Mouse (Mus musculus): ENCODE measurements around the gene Zscan29. TPM values are rescaled to one million over a fixed set of nuclear protein-coding genes. Genes with fewer than 3 reads are reported as not detected.

Zscan29 gene
- total and polyA plus RNA-seq, 2 experiments from 2014 or later, result 4.2 to 5.6 TPM

DNA sequence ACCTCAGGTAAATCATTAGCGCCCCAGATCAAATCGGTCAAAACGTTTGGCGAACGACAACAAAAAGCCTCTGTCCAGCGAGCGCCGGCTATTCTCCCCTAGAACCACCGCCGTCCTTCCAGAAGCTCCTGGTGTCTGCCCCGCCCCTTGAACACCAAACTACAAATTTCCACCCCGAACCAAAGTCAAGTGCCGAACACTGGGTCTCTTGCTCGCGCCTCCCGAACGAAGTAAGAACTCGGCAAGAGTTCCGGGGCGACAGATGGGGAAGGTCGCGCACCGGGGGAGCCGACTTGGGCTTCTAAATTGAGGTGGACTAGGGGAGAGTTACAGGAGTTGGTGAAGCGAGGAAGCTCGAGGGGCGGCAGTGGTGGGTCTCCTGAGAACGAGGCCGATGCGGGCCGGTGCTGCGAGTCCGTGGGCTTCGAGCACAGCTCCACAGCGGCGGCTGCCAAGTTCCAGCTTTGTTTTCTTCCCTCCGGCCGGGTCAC is 399 bp downstream of the Zscan29 start, which contains the start of gene Tubgcp4:
Tubgcp4 (plus strand) TSS at position 174 of the 491 bp plus-strand sequence.
- under 1% methylated on average over 38 of the region's 38 CpGs for WGBS
- H3K4me2 ChIP-seq (ENCODE audit: low read depth, low read length), result peak within 1 kb of the TSS; percentile 89
- peaks cover 18% of the 10 kb centered on the region for H3K4me1 ChIP-seq (ENCODE audit: control insufficient read depth, insufficient read depth)
- H3K9me3 ChIP-seq (replicated peaks; ENCODE audit: control insufficient read depth, low read length), result no peaks in the 10 kb centered on the region
- peak within 1 kb of the TSS; percentile 81 for H3K9ac ChIP-seq (replicated peaks; ENCODE audit: low read depth, low read length)
- TF ChIP-seq CTCF (IDR thresholded peaks at IDR 0.05; ENCODE audit: low read depth), result no peak
- TF ChIP-seq EP300 (IDR thresholded peaks at IDR 0.05; ENCODE audit: low read depth), result no peak
- peak; percentile 56 for DNase-seq (ENCODE audit: low spot score)
- peak within 1 kb of the TSS; percentile 77 for H3K27ac ChIP-seq (ENCODE audit: low read depth)
- H3K36me3 ChIP-seq (replicated peaks; ENCODE audit: control insufficient read depth, insufficient read depth, low read length), result peaks cover 27% of the 10 kb centered on the region
- no peaks in the 10 kb centered on the region for H3K27me3 ChIP-seq (ENCODE audit: control insufficient read depth, insufficient read depth, low read length)
- H3K4me3 ChIP-seq (ENCODE audit: low read depth, low read length), result peak within 1 kb of the TSS; percentile 95
- peak; percentile 27; the same call in 1 of the 2 replicates for ATAC-seq (ENCODE audit: insufficient read depth, low read depth)

- H3K4me2 ChIP-seq (ENCODE audit: low read depth, low read length), result peak overlapping the region; percentile 89
- no peaks in the 10 kb centered on the region for H3K27me3 ChIP-seq (ENCODE audit: control insufficient read depth, insufficient read depth, low read length)
- WGBS, result under 1% methylated on average over 9 of the region's 9 CpGs
- H3K27ac ChIP-seq (ENCODE audit: low read depth), result peak overlapping the region; percentile 77
- peak; percentile 16 for DNase-seq (ENCODE audit: low spot score)
- TF ChIP-seq EP300 (IDR thresholded peaks at IDR 0.05; ENCODE audit: low read depth) (no peak), CTCF (IDR thresholded peaks at IDR 0.05; ENCODE audit: low read depth) (no peak)
- peaks cover 24% of the 10 kb centered on the region for H3K36me3 ChIP-seq (replicated peaks; ENCODE audit: control insufficient read depth, insufficient read depth, low read length)
- peak overlapping the region; percentile 81 for H3K9ac ChIP-seq (replicated peaks; ENCODE audit: low read depth, low read length)
- ATAC-seq (ENCODE audit: insufficient read depth, low read depth), result no peak
- no peaks in the 10 kb centered on the region for H3K9me3 ChIP-seq (replicated peaks; ENCODE audit: control insufficient read depth, low read length)
- H3K4me1 ChIP-seq (ENCODE audit: control insufficient read depth, insufficient read depth), result peaks cover 18% of the 10 kb centered on the region
- peak overlapping the region; percentile 95 for H3K4me3 ChIP-seq (ENCODE audit: low read depth, low read length)
Measured at GRCm38 (mm10) chr2:121169902-121170301, 1.0 kb downstream of the Zscan29 start.

DNA sequence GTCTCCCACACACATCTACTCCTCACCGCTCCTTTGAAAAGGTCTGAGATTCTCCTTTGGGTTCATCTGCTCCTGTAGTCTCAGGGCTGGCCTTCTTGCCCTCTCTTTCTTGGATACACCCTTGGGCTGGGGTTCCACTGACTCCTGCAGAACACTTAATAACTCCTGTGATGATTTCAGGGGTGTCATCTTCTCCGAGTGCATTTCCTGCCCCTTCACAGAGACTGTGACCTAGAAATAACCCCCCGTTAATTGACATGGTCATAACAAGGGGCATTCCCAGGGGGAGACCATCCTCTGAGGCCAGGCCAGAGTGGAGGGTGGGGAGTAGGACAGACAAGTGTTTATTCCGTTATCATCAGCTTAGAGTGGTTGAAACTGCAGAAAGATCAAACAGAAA is 1.8 kb downstream of the Zscan29 start:
- Histone ChIP-seq H3K27me3 (ENCODE audit: control insufficient read depth, insufficient read depth, low read length) (no peaks in the 10 kb centered on the region), H3K9me3 (replicated peaks; ENCODE audit: control insufficient read depth, low read length) (no peaks in the 10 kb centered on the region), H3K4me2 (ENCODE audit: low read depth, low read length) (peak overlapping the region; percentile 89), H3K27ac (ENCODE audit: low read depth) (no peak overlapping the region), H3K4me1 (ENCODE audit: control insufficient read depth, insufficient read depth) (peaks cover 18% of the 10 kb centered on the region), H3K4me3 (ENCODE audit: low read depth, low read length) (peak overlapping the region; percentile 95), H3K9ac (replicated peaks; ENCODE audit: low read depth, low read length) (0 out of 2 replicates have a peak overlapping the region, but pooled peaks have one; percentile 35), H3K36me3 (replicated peaks; ENCODE audit: control insufficient read depth, insufficient read depth, low read length) (peaks cover 22% of the 10 kb centered on the region)
- ATAC-seq (ENCODE audit: insufficient read depth, low read depth), result no peak
- TF ChIP-seq CTCF (IDR thresholded peaks at IDR 0.05; ENCODE audit: low read depth), result no peak
- TF ChIP-seq EP300 (IDR thresholded peaks at IDR 0.05; ENCODE audit: low read depth), result no peak
- 39% methylated on average over 4 of the region's 4 CpGs for WGBS
- DNase-seq (ENCODE audit: low spot score), result no peak

DNA sequence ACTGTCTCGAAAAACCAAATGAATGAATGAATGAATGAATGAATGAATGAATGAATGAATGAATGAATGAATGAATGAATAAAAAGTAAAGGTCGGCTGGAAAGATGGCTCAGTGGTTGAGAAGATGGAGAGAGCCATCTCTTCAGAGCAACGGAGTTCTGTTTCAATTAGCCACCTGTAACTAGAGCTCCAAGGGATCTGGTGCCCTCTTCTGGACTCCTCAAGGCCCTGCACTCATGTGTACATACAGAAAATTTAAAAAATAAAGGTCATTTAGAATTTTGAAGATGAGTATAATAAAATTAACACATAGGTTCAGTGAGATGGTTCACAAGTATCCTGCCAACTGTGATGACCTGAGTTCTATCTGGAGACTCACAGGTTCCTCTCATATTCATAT is 17.8 kb downstream of the Zscan29 start:
- Histone ChIP-seq H3K9me3 (replicated peaks; ENCODE audit: control insufficient read depth, low read length) (no peaks in the 10 kb centered on the region), H3K36me3 (replicated peaks; ENCODE audit: control insufficient read depth, insufficient read depth, low read length) (peaks cover 59% of the 10 kb centered on the region), H3K27ac (ENCODE audit: low read depth) (no peak overlapping the region), H3K4me1 (ENCODE audit: control insufficient read depth, insufficient read depth) (no peaks in the 10 kb centered on the region), H3K9ac (replicated peaks; ENCODE audit: low read depth, low read length) (no peak overlapping the region), H3K4me2 (ENCODE audit: low read depth, low read length) (no peak overlapping the region), H3K4me3 (ENCODE audit: low read depth, low read length) (no peak overlapping the region), H3K27me3 (ENCODE audit: control insufficient read depth, insufficient read depth, low read length) (no peaks in the 10 kb centered on the region)
- 84% methylated on average over 3 of the region's 3 CpGs for WGBS
- TF ChIP-seq EP300 (IDR thresholded peaks at IDR 0.05; ENCODE audit: low read depth), result no peak
- TF ChIP-seq CTCF (IDR thresholded peaks at IDR 0.05; ENCODE audit: low read depth), result 0 out of 2 replicates have a peak, but pooled peaks have one; percentile 26
- ATAC-seq (ENCODE audit: insufficient read depth, low read depth), result no peak
- no peak for DNase-seq (ENCODE audit: low spot score)

- DNase-seq (ENCODE audit: low spot score), result no peak
- H3K27ac ChIP-seq (ENCODE audit: low read depth), result no peak overlapping the region
- no peaks in the 10 kb centered on the region for H3K27me3 ChIP-seq (ENCODE audit: control insufficient read depth, insufficient read depth, low read length)
- H3K9ac ChIP-seq (replicated peaks; ENCODE audit: low read depth, low read length), result no peak overlapping the region
- H3K4me3 ChIP-seq (ENCODE audit: low read depth, low read length), result no peak overlapping the region
- no peak for TF ChIP-seq CTCF (IDR thresholded peaks at IDR 0.05; ENCODE audit: low read depth)
- TF ChIP-seq EP300 (IDR thresholded peaks at IDR 0.05; ENCODE audit: low read depth), result no peak
- H3K4me2 ChIP-seq (ENCODE audit: low read depth, low read length), result no peak overlapping the region
- no peak for ATAC-seq (ENCODE audit: insufficient read depth, low read depth)
- 77% methylated on average over 5 of the region's 5 CpGs for WGBS
- no peaks in the 10 kb centered on the region for H3K9me3 ChIP-seq (replicated peaks; ENCODE audit: control insufficient read depth, low read length)
- peaks cover 58% of the 10 kb centered on the region for H3K36me3 ChIP-seq (replicated peaks; ENCODE audit: control insufficient read depth, insufficient read depth, low read length)
- no peaks in the 10 kb centered on the region for H3K4me1 ChIP-seq (ENCODE audit: control insufficient read depth, insufficient read depth)
Measured at GRCm38 (mm10) chr2:121149679-121150078, 21.2 kb downstream of the Zscan29 start.

DNA sequence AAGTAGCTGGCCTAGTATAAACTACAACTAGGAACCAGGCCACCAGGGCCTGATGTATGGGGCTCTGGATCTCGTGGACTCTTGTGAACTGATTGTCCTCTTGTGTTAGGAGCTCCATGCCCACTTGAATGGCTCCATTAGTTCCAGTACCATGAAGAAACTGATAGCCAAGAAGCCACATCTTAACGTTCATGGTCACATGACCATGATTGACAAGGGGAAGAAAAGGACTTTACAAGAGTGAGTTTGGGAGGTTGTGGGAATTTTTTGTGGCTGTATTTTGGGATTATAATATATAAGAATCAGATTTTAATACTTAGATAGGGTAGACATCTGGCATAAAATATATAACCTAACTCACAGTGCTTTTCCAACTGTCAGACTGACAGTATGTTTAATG is 28.5 kb downstream of the Zscan29 start:
- no peaks in the 10 kb centered on the region for H3K9me3 ChIP-seq (replicated peaks; ENCODE audit: control insufficient read depth, low read length)
- 54% methylated on average over 2 of the region's 2 CpGs for WGBS

More for the DNA sequence above, 28.5 kb downstream of the Zscan29 start:
- Histone ChIP-seq H3K9ac (replicated peaks; ENCODE audit: low read depth, low read length) (no peak overlapping the region), H3K4me3 (ENCODE audit: low read depth, low read length) (no peak overlapping the region), H3K4me2 (ENCODE audit: low read depth, low read length) (no peak overlapping the region), H3K4me1 (ENCODE audit: control insufficient read depth, insufficient read depth) (peaks cover 21% of the 10 kb centered on the region), H3K36me3 (replicated peaks; ENCODE audit: control insufficient read depth, insufficient read depth, low read length) (peaks cover 39% of the 10 kb centered on the region), H3K27ac (ENCODE audit: low read depth) (no peak overlapping the region), H3K27me3 (ENCODE audit: control insufficient read depth, insufficient read depth, low read length) (no peaks in the 10 kb centered on the region)
- ATAC-seq (ENCODE audit: insufficient read depth, low read depth) (no peak), DNase-seq (ENCODE audit: low spot score) (no peak)
- TF ChIP-seq EP300 (IDR thresholded peaks at IDR 0.05; ENCODE audit: low read depth) (no peak), CTCF (IDR thresholded peaks at IDR 0.05; ENCODE audit: low read depth) (no peak)
